Mouse (Mus musculus) NIH3T3 (cell line): ENCODE measurements around the gene S100a6.

ENCODE experiments used
- DNase-seq: peaks from one replicate; pipeline ENCODE4 v3.0.0-alpha.2; 2012; ENCODE audit warnings: low read depth

S100a6 gene

GRCm38 (mm10) chr3:90612728-90613291 lies at the start of gene S100a6:
S100a6 (plus strand) TSS chr3:90612882.
- peak; percentile 96 for DNase-seq

- DNase-seq, result peak; percentile 76
These were observed 38.0 kb upstream of the S100a6 start for GRCm38 (mm10) chr3:90574691-90575090.

DNA sequence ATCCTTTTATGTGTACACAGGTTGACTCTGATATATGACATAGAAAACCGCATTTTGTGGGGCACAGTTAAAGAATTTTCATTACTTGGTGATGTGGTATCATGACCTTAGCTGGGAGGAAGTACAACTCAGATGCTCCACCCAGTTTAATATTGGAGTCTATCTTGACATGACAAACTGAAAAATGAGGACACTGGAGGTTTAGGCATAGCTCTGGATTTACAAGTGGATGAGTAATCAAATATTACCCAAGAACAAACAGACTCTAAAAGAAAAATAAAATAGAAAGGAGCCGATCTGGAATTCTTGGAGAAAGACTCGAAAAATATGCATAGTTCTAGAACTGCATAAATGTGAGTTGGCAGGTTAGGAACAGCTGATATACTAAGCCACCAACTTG lies 37.4 kb upstream of the S100a6 start:
- peak; percentile 47 for DNase-seq

DNA sequence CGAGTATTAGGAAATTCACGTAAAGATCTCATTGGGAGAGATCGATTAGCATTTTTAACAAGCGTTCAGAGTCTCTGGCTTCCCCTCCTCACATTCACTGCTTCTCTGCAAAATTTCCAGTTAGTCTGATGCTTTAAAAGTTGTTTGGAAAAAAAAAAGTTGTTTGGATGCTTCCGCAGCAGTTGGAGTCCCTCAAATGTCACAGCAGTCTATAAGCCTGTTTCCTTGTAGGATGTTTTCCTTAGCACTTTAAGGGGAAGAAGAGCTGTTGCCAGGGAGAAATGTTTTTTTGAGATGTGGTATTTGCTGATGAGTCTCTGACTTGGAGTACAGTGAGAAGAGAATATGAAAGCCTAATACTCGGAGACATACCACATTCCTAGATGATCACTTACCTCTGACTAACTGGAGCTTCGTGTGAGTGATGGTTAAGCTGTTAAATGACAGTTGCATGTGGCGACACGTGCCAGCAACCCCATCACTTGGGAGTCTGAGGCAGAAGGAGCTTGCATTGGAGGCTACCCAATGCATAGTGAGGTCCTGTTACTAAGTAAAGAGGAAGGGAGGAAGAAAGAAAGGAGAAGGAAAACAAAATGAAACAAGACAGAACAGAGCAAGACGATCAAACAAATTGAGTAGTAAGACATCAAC lies 36.2 kb upstream of the S100a6 start:
- no peak for DNase-seq

DNA sequence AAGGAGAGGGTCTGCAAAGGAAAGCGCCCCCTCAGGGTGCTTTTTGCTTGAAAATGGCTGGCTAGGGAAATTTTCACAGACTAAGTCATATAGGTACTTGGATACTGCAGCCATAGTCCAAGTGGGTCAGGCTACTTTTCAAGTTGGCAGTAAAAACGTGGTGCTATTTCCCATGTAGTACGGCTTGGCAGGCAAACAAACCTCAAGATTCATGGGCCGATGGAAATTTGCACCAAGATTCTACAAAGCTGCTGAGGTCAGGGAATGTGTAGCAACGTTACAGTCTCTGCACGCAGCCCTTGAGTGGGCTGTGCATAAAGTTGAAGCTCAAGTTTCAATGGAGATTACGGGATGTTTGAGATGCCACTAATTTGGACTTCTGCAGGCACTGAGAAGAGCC lies 33.2 kb upstream of the S100a6 start:
- peak; percentile 58 for DNase-seq

- DNase-seq, result no peak
These were observed 31.5 kb upstream of the S100a6 start for GRCm38 (mm10) chr3:90581141-90581540.

GRCm38 (mm10) chr3:90582156-90582555 lies 30.5 kb upstream of the S100a6 start:
- peak; percentile 44 for DNase-seq

DNA sequence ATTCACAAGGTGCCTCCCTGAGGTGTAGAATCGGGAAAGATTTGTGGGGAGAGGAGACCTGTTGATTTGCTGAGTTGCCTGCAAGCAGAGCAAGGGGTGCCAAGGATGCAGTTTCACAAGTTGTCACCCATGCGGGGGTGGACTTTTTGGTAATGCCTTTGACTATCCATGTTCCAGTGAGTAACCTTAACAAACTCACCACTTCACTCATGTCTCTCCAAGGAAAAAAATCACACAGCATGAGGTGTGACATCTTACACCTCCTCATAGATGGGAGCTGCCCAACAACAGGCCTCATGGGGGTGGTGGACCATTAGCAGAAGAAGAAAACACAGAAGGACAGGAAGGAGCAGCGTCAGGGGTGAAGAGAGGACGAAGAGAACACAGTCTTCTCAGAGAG lies 30.1 kb upstream of the S100a6 start:
- no peak for DNase-seq

DNA sequence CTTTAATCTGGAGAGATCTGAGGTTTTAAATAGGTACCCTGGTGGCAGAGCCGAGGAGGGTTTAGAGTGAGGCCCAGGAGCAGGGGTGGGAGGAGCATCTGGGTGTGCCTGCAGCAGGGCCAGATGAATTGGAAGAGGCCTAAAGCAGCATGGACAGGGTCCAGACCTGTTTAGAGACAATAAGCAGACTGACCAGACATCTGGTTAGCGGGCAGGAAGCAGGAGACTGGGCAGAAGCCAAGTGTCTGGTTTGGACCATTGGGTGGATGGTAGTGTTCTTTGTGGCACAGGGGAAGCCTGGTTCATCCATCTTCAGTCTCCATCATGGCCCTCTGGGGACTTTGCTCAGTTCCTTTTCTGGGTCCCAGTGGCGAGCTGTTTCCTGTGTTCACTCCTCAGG lies 28.8 kb upstream of the S100a6 start:
- peak; percentile 47 for DNase-seq

GRCm38 (mm10) chr3:90585595-90585994 lies 27.1 kb upstream of the S100a6 start:
- peak; percentile 94 for DNase-seq

DNA sequence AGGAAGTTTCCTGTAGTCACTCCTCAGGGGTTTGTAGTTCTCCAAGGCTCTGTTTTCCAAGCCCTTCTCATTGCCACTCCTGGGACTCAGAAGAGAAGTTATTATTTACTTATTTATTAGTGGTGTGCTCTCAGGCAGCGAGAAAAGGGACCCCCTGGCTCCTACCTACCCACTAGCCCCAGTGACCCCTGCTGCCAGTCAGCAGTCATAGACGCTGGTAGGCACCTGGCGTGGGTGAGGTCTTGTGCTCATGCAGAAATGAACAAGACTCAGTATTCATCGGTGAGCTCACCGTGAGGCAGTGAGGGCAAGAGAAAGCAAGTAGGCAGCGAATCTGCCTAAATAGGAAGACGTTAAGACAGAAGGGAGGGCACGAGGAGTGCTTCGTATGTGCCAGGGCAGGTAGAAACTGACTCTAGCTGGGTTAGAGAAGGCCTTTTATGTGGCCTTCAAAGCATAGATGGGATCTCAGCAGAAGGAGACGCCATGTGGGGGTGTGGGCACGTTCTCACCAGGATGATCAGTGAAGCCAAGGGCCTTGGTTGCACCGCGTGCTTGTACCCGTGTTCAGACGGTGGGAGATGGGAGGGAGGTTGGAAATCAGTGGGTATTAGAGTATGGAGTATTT lies 26.6 kb upstream of the S100a6 start:
- peak; percentile 48 for DNase-seq

GRCm38 (mm10) chr3:90586906-90587305 lies 25.8 kb upstream of the S100a6 start:
- DNase-seq, result peak; percentile 97

- peak; percentile 90 for DNase-seq
These were observed 25.2 kb upstream of the S100a6 start for GRCm38 (mm10) chr3:90587361-90588101.

- DNase-seq, result peak; percentile 54
These were observed 23.3 kb upstream of the S100a6 start for GRCm38 (mm10) chr3:90589390-90589789.

GRCm38 (mm10) chr3:90589947-90590346 lies 22.7 kb upstream of the S100a6 start, which contains the start of gene S100a2:
S100a2 (plus strand) TSS chr3:90590247.
- DNase-seq, result no peak

DNA sequence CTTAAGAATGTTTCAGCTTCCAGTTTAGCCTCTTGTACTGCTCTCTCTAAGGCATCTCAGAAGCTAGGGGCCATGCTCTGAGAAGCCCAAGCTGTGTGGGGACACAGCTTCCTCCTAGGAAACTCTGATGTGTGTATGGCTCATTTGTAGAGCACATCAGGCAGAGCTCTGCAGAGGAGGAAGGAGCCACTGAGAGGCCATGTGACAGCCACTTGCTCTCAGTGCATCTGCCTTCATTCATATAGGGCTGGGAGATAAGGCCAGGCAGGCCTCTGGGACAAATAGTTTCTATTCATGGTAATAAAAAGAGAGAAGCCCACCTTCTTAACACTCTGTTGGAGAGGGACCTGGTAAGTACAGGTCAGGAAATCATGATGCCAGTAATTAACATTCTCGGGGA lies 18.2 kb upstream of the S100a6 start:
- no peak for DNase-seq

GRCm38 (mm10) chr3:90595556-90595955 lies 17.1 kb upstream of the S100a6 start:
- DNase-seq, result no peak

DNA sequence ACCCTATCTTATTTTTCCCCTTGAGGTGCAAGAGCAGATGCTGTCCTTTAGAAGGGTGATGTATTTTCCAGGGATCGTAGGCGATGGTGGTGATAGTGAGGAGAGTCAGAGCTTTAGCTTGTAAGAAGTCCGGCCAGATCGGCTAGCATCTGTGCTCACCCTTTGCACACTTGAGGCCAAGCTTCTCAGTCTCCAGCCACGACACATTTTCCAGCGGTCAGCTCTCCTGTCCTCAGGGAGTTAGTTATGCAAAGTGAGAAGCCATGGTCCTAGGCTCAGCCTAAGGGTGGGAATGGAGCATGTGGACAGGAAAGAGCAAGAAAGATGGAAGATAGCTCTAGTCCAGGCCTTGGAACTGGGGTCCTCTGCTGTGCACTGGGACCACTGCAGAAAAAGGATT lies 15.9 kb upstream of the S100a6 start:
- no peak for DNase-seq

DNA sequence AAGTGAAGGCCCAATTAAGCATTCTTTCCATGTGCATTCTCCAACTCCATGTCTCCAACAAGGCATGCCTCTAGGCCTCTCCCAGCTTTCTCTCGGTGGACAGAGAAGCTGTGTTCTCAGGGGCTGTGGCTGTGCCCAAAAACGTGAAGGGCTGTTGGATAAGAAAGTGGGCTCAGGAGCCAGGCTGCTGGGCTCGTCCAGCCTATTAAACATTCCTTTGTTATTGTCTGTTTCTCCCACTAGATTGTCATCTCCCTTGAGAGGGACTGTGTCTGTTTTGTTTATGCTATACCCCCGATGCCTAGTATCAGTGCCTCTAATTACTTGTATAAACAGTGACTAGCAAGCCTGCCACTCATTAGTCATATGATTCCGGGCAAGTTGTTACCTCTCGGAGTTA lies 14.9 kb upstream of the S100a6 start:
- peak; percentile 61 for DNase-seq

DNA sequence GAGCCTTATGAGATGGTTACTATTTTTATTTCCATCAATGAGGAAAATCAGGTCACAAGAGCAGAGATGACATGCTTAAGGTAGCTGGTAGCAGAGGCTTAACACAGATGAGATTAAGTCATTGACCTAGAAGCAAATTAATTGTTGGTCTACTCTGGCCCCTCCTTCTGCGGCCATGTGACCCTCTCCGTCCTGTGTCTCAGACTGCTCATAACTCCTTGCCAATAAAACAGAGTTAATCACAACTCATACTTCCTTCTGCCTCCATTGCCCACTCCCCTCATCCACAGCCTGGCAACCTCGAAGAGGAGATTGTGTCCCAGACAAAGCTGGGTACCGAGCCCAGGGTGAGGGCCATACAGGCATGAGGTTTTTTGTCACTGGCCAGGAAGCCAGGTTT lies 14.5 kb upstream of the S100a6 start:
- DNase-seq, result peak; percentile 55

- peak; percentile 21 for DNase-seq
These were observed 13.3 kb upstream of the S100a6 start for GRCm38 (mm10) chr3:90599401-90599800.

GRCm38 (mm10) chr3:90600036-90600435 lies 12.6 kb upstream of the S100a6 start:
- DNase-seq, result no peak
